Mouse (Mus musculus) limb, embryonic 11.5 days (tissue): ENCODE measurements around the gene Laptm5. TPM values are rescaled to one million over a fixed set of nuclear protein-coding genes. Genes with fewer than 3 reads are reported as not detected.

Experiments
- ATAC-seq: fragments of 200-750 bp; cut with Nextera tagmentation; 2 replicates; pipeline ENCODE4 v1.8.0; 2017; ENCODE audit warnings: low read depth; ENCODE audit not compliant: insufficient number of reproducible peaks, low FRiP score, low TSS enrichment
- DNase-seq: peaks from one replicate; pipeline ENCODE4 v3.0.0-alpha.2; 2015; ENCODE audit warnings: low spot score
- H3K27ac ChIP-seq: fragments of 300-500 bp; sonication (generic); replicated peaks from 2 replicates; pipeline ENCODE4 v1.5.1; 2014; ENCODE audit warnings: low read depth, mild to moderate bottlenecking, low read length
- H3K27me3 ChIP-seq: fragments of 300-500 bp; sonication (generic); 2 replicates; pipeline ENCODE4 v1.6.1; 2014; ENCODE audit warnings: mild to moderate bottlenecking, low read length, mixed read lengths; ENCODE audit not compliant: control insufficient read depth, insufficient read depth
- H3K36me3 ChIP-seq: fragments of 300-500 bp; sonication (generic); 2 replicates; pipeline ENCODE4 v1.6.1; 2014; ENCODE audit warnings: mild to moderate bottlenecking, low read length, moderate library complexity, mixed read lengths; ENCODE audit not compliant: control insufficient read depth, insufficient read depth
- H3K4me1 ChIP-seq: fragments of 300-500 bp; sonication (generic); 2 replicates; pipeline ENCODE4 v1.6.1; 2014; ENCODE audit warnings: low read length, mixed read lengths; ENCODE audit not compliant: control insufficient read depth, insufficient read depth
- H3K4me2 ChIP-seq: fragments of 300-500 bp; sonication (generic); 2 replicates; pipeline ENCODE4 v1.6.1; 2014; ENCODE audit warnings: low read depth, mild to moderate bottlenecking, moderate library complexity; ENCODE audit not compliant: severe bottlenecking
- H3K4me3 ChIP-seq: fragments of 300-500 bp; sonication (generic); 2 replicates; pipeline ENCODE4 v1.5.1; 2014; ENCODE audit warnings: low read depth, low read length
- H3K9ac ChIP-seq: fragments of 300-500 bp; sonication (generic); 2 replicates; pipeline ENCODE4 v1.6.1; 2014; ENCODE audit warnings: mild to moderate bottlenecking, low read length
- H3K9me3 ChIP-seq: fragments of 300-500 bp; sonication (generic); 2 replicates; pipeline ENCODE4 v1.6.1; 2016; ENCODE audit warnings: low read length; ENCODE audit not compliant: control insufficient read depth
- WGBS: fragments of 180-500 bp; shearing (Covaris S2); extraction: QIAGEN DNeasy Blood & Tissue Kit; methylation state at CpG from one replicate; pipeline ENCODE4 v1.1.7; 2014; 5-methylcytosine and 5-hydroxymethylcytosine counted together
- polyA plus RNA-seq: library from polyadenylated mRNA; unstranded; fragments of >200 nt; fragmentation: Nextera tagmentation; extraction: Ambion mirVana; gene quantifications from 2 replicates; pipeline ENCODE4 v1.2.1, GENCODE M21; 2014

Laptm5 gene
- polyA plus RNA-seq, 1 experiment from 2014 or later: 18.7 TPM

GRCm38 (mm10) chr4:130876016-130876726 is 36.8 kb upstream of the Laptm5 start:
- peaks cover 32% of the 10 kb centered on the region for H3K4me1 ChIP-seq
- no peak for ATAC-seq

GRCm38 (mm10) chr4:130878273-130879047 is 34.5 kb upstream of the Laptm5 start:
- peak; percentile 85 for ATAC-seq
- Histone ChIP-seq H3K4me1 (peaks cover 29% of the 10 kb centered on the region), H3K27me3 (no peaks in the 10 kb centered on the region), H3K9ac (0 out of 2 replicates have a peak overlapping the region, but pooled peaks have one; percentile 45), H3K36me3 (no peaks in the 10 kb centered on the region), H3K9me3 (no peaks in the 10 kb centered on the region), H3K4me2 (peak overlapping the region; percentile 33), H3K27ac (peak overlapping the region; percentile 65), H3K4me3 (no peak overlapping the region)
- WGBS: 4% methylated on average over 21 of the region's 21 CpGs
- peak; percentile 98 for DNase-seq

More at GRCm38 (mm10) chr4:130876016-130876726, 36.8 kb upstream of the Laptm5 start:
- Histone ChIP-seq H3K27me3 (no peaks in the 10 kb centered on the region), H3K27ac (no peak overlapping the region), H3K4me2 (no peak overlapping the region), H3K9ac (no peak overlapping the region), H3K36me3 (no peaks in the 10 kb centered on the region), H3K4me3 (no peak overlapping the region), H3K9me3 (no peaks in the 10 kb centered on the region)
- WGBS: 53% methylated on average over 14 of the region's 14 CpGs
- no peak for DNase-seq

- WGBS: 28% methylated on average over 1 of the region's 1 CpGs
- Histone ChIP-seq H3K4me3 (no peak overlapping the region), H3K36me3 (no peaks in the 10 kb centered on the region), H3K27ac (peak overlapping the region; percentile 65), H3K27me3 (no peaks in the 10 kb centered on the region), H3K9me3 (no peaks in the 10 kb centered on the region), H3K9ac (no peak overlapping the region), H3K4me2 (peak overlapping the region; percentile 33; the same call in 1 of the 2 replicates), H3K4me1 (peaks cover 32% of the 10 kb centered on the region)
- DNase-seq (peak; percentile 47), ATAC-seq (peak; percentile 81)
Observed at GRCm38 (mm10) chr4:130879048-130879384, 33.9 kb upstream of the Laptm5 start.

- WGBS: 69% methylated on average over 5 of the region's 5 CpGs
- no peaks in the 10 kb centered on the region for H3K36me3 ChIP-seq
- no peaks in the 10 kb centered on the region for H3K27me3 ChIP-seq
- no peak overlapping the region for H3K27ac ChIP-seq
- DNase-seq: no peak
- no peak overlapping the region for H3K4me3 ChIP-seq
- no peaks in the 10 kb centered on the region for H3K9me3 ChIP-seq
- no peak for ATAC-seq
- peaks cover 25% of the 10 kb centered on the region for H3K4me1 ChIP-seq
- H3K9ac ChIP-seq: no peak overlapping the region
- H3K4me2 ChIP-seq: no peak overlapping the region
Observed at GRCm38 (mm10) chr4:130881336-130881735, 31.6 kb upstream of the Laptm5 start.

- H3K4me1 ChIP-seq: peaks cover 25% of the 10 kb centered on the region
- H3K4me3 ChIP-seq: no peak overlapping the region
- no peak overlapping the region for H3K9ac ChIP-seq
- H3K36me3 ChIP-seq: no peaks in the 10 kb centered on the region
- H3K9me3 ChIP-seq: no peaks in the 10 kb centered on the region
- no peak overlapping the region for H3K27ac ChIP-seq
- WGBS: 80% methylated on average over 15 of the region's 15 CpGs
- H3K4me2 ChIP-seq: no peak overlapping the region
- no peak for ATAC-seq
- H3K27me3 ChIP-seq: no peaks in the 10 kb centered on the region
- no peak for DNase-seq
Observed at GRCm38 (mm10) chr4:130882762-130883161, 30.2 kb upstream of the Laptm5 start.

GRCm38 (mm10) chr4:130883820-130884533 is 28.9 kb upstream of the Laptm5 start:
- H3K27me3 ChIP-seq: no peaks in the 10 kb centered on the region
- no peak overlapping the region for H3K27ac ChIP-seq
- no peaks in the 10 kb centered on the region for H3K36me3 ChIP-seq
- no peak overlapping the region for H3K4me2 ChIP-seq
- no peaks in the 10 kb centered on the region for H3K9me3 ChIP-seq
- H3K9ac ChIP-seq: no peak overlapping the region
- DNase-seq (peak; percentile 61), ATAC-seq (no peak)
- no peak overlapping the region for H3K4me3 ChIP-seq
- peaks cover 15% of the 10 kb centered on the region for H3K4me1 ChIP-seq
- WGBS: 31% methylated on average over 13 of the region's 13 CpGs

GRCm38 (mm10) chr4:130887148-130887745 is 25.7 kb upstream of the Laptm5 start:
- Histone ChIP-seq H3K27me3 (no peaks in the 10 kb centered on the region), H3K27ac (no peak overlapping the region), H3K4me3 (no peak overlapping the region), H3K9ac (no peak overlapping the region), H3K36me3 (no peaks in the 10 kb centered on the region), H3K4me1 (peaks cover 11% of the 10 kb centered on the region), H3K4me2 (no peak overlapping the region), H3K9me3 (no peaks in the 10 kb centered on the region)
- ATAC-seq (no peak), DNase-seq (no peak)
- 23% methylated on average over 11 of the region's 11 CpGs for WGBS
